Mouse (Mus musculus) cerebellum, adult 11 months (tissue): ENCODE measurements around the gene Smc1b.
"Not testable (repeated sequence)": the region's sequence is repeated elsewhere in the genome, so short reads cannot be mapped to it uniquely, and the experiment has no call there.

Source experiments
- DNase-seq: peaks from one replicate; pipeline ENCODE4 v3.0.0; 2022

The Smc1b gene

GRCm38 (mm10) chr15:85132193-85132520 is 393 bp upstream of the Smc1b start:
- no peak for DNase-seq

GRCm38 (mm10) chr15:85085641-85086040 is 46.1 kb downstream of the Smc1b start:
- DNase-seq, result no peak

GRCm38 (mm10) chr15:85072651-85073050 is 59.1 kb downstream of the Smc1b start:
- no peak for DNase-seq

GRCm38 (mm10) chr15:85070561-85070960 is 61.2 kb downstream of the Smc1b start:
- peak; percentile 27 for DNase-seq

- no peak for DNase-seq
Measured at GRCm38 (mm10) chr15:85063421-85063820, 68.3 kb downstream of the Smc1b start.

GRCm38 (mm10) chr15:85055186-85055585 is 76.6 kb downstream of the Smc1b start:
- DNase-seq, result no peak

- no peak for DNase-seq
Measured at GRCm38 (mm10) chr15:85054098-85054497, 77.7 kb downstream of the Smc1b start.

GRCm38 (mm10) chr15:85049758-85050157 is 82.0 kb downstream of the Smc1b start:
- DNase-seq, result no peak

- DNase-seq, result no peak
Measured at GRCm38 (mm10) chr15:85047865-85048264, 83.9 kb downstream of the Smc1b start.

GRCm38 (mm10) chr15:85046230-85046950 is 85.4 kb downstream of the Smc1b start:
- no peak for DNase-seq

- no peak for DNase-seq
Measured at GRCm38 (mm10) chr15:85043761-85044160, 88.0 kb downstream of the Smc1b start.

GRCm38 (mm10) chr15:85043116-85043515 is 88.6 kb downstream of the Smc1b start:
- no peak for DNase-seq

GRCm38 (mm10) chr15:85042361-85042954 is 89.3 kb downstream of the Smc1b start:
- no peak for DNase-seq

GRCm38 (mm10) chr15:85041546-85042225 is 90.1 kb downstream of the Smc1b start:
- no peak for DNase-seq

GRCm38 (mm10) chr15:85037343-85037690 is 94.4 kb downstream of the Smc1b start:
- DNase-seq, result no peak

- peak; percentile 99 for DNase-seq
Measured at GRCm38 (mm10) chr15:85036566-85037342, 95.0 kb downstream of the Smc1b start.

GRCm38 (mm10) chr15:85033916-85034315 is 97.8 kb downstream of the Smc1b start:
- DNase-seq, result not testable (repeated sequence)

- DNase-seq, result no peak
Measured at GRCm38 (mm10) chr15:85031866-85032265, 99.9 kb downstream of the Smc1b start.

GRCm38 (mm10) chr15:85030643-85031042 is 101.1 kb downstream of the Smc1b start:
- DNase-seq, result not testable (repeated sequence)

- not testable (repeated sequence) for DNase-seq
Measured at GRCm38 (mm10) chr15:85028648-85029047, 103.1 kb downstream of the Smc1b start, which contains the start of gene Fam118a. Gene Fam118a (plus strand): TSS chr15:85028948.

GRCm38 (mm10) chr15:85027740-85028139 is 104.0 kb downstream of the Smc1b start:
- no peak for DNase-seq

GRCm38 (mm10) chr15:85026197-85026596 is 105.6 kb downstream of the Smc1b start:
- no peak for DNase-seq

GRCm38 (mm10) chr15:85022211-85022610 is 109.6 kb downstream of the Smc1b start:
- DNase-seq, result no peak
